Mouse (Mus musculus) embryonic fibroblast, embryonic 13.5 days (primary cell): ENCODE results near the gene Tff1.

Experiments
- CTCF ChIP-seq: IDR thresholded peaks from 2 replicates; pipeline ENCODE4 v1.5.1; 2011; ENCODE audit warnings: mild to moderate bottlenecking, control low read depth, low read length, moderate library complexity, borderline replicate concordance; ENCODE audit not compliant: insufficient read depth
- POLR2A ChIP-seq: IDR thresholded peaks from 2 replicates; pipeline ENCODE4 v1.6.1; 2011; ENCODE audit warnings: low read depth, mild to moderate bottlenecking, control low read depth, low read length, moderate library complexity

- no peak for TF ChIP-seq CTCF
- TF ChIP-seq POLR2A = no peak
Observed at GRCm38 (mm10) chr17:31113191-31113856, 51.8 kb downstream of the Tff1 start.
